Mouse (Mus musculus): ENCODE data around the gene Rad18. TPM values are rescaled to one million over a fixed set of nuclear protein-coding genes. Genes with fewer than 3 reads are reported as not detected.

Rad18 gene
- 15.6 and 18.4 TPM in 2 replicates for polyA plus RNA-seq (2015; fragmentation: Nextera tagmentation; extraction: Ambion mirVana)

DNA sequence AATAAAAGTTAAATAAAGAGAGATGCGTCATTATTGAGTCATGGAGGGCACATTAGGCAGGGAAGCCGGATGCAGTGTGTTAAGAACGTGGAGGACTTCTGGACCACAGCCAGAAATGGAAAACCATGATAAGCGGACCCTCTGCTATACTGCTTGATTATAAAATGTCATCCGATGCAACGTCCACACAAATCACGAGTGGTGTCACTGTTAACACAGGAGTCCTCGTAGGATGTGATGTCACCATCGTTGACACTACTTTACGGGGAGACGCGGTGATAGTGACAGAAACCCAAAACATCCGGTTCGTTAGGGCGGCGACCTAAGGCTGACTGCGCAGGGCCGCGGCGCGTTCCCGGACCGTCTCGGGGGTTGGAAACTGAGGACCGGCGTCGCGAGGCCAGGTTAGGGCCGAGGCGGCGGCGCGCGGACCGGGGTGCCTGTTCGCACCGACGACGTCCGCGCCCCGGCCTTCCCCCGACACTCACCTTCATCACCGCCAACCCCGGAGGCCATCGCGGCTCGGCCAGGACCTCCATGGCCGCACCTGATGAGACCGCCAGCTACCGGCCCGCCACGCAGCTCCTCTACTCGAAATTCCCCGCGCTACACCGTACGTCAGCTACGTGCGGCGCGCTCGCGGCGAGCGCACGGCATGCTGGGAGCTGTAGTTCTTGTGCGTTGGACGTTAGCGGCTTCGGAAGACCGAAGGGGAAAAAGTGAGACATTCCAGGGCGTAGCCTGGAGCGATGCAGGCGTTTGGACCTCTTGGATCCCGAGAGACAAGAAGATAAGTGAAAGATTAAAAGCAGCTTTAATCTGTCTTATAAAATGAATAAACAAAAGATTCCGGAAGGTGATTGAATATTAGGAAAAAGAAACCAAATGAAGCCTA, at the start of gene Rad18:
TSS of gene Rad18 (minus strand) at position 631 of the 895 bp plus-strand sequence.

Other genes with a start within 250 kb of the Rad18 start
- 0.13 TPM in 1 of 2 replicates, not detected in the other for gene Cav3, start 237.2 kb downstream of the Rad18 start, polyA plus RNA-seq (2015; fragmentation: Nextera tagmentation; extraction: Ambion mirVana)
- gene Oxtr, start 206.7 kb downstream of the Rad18 start, polyA plus RNA-seq (2015; fragmentation: Nextera tagmentation; extraction: Ambion mirVana) = 3.4 and 3.7 TPM in 2 replicates

Data from neural tube, postnatal 0 days (tissue).